Mouse (Mus musculus): ENCODE data around the gene Stat5a.

- no peak for TF ChIP-seq CTCF (conservative IDR thresholded peaks at IDR 0.05 in 1 of 2, IDR thresholded peaks at IDR 0.05 in 1 of 2; ENCODE audit: low read depth in 2 of 2, low read length in 2 of 2)
- no peak for TF ChIP-seq JUN (IDR thresholded peaks at IDR 0.05; ENCODE audit: insufficient read depth, low read depth, low read length)
- TF ChIP-seq MAX (IDR thresholded peaks at IDR 0.05; ENCODE audit: low read length) = no peak
- no peak for TF ChIP-seq ZNF384 (IDR thresholded peaks at IDR 0.05; ENCODE audit: low read depth, low read length)
Observed at GRCm38 (mm10) chr11:100888348-100888820, 29.2 kb downstream of the Stat5a start.
